Mouse (Mus musculus) urinary bladder, postnatal 14 days (tissue): Measurements from ENCODE around the gene 1190005I06Rik.

ENCODE experiments used
- DNase-seq: peaks from one replicate; pipeline ENCODE4 v3.0.0; 2021; ENCODE audit warnings: low spot score

Gene 1190005I06Rik

DNA sequence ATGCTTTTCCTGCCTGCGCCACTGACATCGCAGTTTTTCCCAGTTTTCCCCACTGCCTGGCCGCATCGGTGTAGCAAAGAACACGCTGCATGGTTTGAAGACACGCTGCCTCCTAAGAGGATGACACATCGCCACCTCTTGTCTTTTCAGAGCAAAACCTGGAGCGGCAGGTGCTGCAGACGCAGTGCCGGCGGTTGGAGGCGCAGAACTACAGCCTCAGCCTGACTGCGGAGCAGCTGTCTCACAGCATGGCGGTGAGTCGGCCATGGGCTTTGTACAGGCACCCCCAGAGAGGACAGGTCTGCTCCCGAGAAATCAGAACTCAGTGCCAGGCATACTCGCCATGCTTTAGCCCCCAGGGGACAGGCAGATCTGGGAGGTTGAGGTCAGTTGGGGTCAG is 69.6 kb downstream of the 1190005I06Rik start:
- DNase-seq, result no peak

DNA sequence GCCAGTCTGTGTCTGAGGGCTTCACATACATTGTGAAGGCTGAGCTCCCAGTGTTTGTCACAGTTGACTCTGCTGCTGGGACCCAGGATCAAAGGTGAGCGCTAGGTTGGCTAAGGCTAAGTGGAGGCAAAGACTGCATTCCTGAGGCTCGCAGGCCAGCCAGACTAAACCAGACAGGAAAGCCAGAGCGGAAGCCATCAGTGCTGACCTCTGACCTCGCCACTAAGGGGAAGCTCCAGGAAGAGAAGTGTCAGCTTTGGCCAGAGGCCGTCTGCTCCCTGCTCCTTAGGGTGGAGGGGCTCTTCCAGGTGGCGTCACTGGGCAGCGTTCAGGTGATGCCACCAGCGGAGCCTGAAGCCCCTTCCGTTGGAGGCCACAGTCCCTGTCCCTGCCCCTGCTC is 71.6 kb downstream of the 1190005I06Rik start:
- no peak for DNase-seq

- DNase-seq, result no peak
Measured at GRCm38 (mm10) chr8:120574941-120575340, 72.5 kb downstream of the 1190005I06Rik start.

- no peak for DNase-seq
Measured at GRCm38 (mm10) chr8:120573866-120574265, 73.6 kb downstream of the 1190005I06Rik start.

DNA sequence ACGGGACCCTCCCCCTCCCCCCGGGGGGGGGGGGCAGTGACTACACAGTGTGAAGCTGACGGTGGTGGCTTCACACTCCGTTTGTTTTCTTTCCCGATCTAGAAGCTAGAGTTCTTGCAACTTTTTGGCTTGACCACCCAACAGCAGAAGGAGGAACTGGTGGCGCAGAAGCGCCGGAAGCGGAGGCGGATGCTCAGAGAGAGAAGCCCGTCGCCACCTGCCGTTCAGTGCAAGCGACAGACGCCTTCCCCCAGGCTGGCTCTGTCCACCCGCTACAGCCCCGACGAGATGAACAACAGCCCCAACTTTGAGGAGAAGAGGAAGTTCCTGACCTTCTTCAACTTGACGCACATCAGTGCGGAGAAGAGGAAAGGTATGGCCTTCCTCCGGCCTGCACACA is 74.9 kb downstream of the 1190005I06Rik start:
- no peak for DNase-seq

DNA sequence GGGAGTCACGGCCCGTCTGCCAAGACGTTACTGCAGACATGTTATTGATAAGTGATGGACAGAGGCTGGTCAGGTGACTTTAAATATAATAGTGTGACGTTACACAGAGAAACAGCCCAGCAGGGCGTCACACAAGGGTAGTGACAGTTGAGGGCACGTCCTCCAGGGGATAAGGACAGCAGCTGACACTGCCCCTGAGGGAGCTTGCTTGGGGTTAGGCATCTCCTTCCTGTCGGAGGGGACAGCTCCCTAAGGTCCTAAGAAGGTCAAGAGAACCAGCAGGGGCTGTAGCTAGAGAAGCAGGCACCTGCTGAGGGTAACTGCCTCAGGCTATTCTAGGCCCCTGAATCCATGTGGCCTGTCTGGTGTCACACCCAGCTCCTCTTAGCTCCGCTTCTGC is 75.9 kb downstream of the 1190005I06Rik start:
- DNase-seq, result no peak

DNA sequence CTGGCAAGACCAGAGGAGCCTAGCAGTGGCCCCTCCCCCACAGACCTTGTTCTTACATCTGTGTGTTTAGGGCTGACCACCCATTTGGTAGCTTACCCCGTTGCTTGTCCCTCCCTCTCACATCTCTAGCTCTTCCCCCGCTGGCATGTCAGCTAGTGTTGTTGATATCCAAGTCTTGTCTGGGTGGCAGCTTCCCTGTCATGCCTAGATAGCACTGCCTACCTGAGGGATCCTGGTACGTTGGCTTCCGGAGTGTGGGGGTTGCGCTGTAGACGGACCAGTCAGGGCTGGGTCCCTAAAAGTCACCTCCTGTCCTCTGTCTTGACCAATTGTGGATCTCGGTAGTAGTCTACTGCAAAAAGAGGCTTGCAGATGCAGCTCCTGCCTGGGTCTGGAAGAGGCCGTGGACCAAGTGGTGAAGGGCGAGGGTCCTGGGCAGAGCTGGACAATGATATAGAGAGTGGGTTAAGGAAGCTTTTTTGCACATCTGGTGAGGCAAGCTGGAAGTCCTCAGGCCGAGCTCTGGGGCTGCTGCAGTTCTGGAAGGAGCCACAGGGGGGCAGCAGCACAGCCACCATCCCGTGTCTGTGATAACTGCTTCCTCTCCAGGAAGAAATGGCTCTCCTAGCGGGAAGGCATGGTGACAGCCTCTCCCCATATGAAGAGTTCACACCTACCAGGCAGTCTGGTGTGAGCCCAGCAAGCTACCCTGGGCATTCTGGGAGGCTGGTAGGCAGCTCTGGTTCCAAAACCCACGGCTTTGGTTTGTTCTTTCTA is 77.3 kb downstream of the 1190005I06Rik start:
- DNase-seq, result peak; percentile 75

DNA sequence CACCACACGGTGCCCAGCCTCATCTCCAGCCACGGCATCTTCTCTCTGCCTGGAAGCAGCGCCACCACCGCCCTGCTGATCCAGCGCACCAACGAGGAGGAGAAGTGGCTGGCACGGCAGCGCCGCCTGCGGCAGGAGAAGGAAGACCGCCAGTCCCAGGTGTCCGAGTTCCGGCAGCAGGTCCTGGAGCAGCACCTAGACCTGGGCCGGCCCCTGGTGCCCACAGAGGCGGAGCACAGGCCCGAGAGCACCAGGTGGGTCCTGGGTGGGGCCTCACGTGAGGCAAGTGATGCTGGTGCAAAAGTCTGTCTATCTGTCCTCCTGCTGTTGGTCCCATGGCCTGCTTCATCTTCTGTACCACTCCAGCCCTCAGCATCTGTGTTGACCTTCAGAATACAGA is 78.3 kb downstream of the 1190005I06Rik start:
- no peak for DNase-seq

GRCm38 (mm10) chr8:120568164-120568798 is 79.2 kb downstream of the 1190005I06Rik start:
- DNase-seq, result no peak

DNA sequence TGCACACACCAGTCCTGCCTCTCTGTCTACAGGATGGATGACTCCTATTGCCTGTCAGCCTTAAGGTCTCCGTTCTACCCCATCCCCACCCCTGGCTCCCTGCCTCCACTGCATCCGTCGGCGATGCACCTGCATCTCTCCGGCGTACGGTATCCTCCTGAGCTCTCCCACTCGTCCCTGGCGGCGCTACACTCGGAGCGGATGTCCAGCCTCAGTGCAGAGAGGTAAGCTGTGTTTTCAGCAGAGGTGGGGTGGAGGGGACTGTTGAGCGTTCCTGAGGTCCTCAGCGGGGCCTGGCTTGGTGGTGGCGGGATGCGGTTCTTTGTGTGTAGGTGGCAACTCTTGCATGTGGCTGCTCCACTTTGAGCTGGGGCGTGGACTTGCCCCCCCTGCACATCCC is 79.7 kb downstream of the 1190005I06Rik start:
- DNase-seq, result no peak

GRCm38 (mm10) chr8:120566681-120567080 is 80.8 kb downstream of the 1190005I06Rik start:
- DNase-seq, result no peak

- no peak for DNase-seq
Measured at GRCm38 (mm10) chr8:120565151-120565711, 82.2 kb downstream of the 1190005I06Rik start.

DNA sequence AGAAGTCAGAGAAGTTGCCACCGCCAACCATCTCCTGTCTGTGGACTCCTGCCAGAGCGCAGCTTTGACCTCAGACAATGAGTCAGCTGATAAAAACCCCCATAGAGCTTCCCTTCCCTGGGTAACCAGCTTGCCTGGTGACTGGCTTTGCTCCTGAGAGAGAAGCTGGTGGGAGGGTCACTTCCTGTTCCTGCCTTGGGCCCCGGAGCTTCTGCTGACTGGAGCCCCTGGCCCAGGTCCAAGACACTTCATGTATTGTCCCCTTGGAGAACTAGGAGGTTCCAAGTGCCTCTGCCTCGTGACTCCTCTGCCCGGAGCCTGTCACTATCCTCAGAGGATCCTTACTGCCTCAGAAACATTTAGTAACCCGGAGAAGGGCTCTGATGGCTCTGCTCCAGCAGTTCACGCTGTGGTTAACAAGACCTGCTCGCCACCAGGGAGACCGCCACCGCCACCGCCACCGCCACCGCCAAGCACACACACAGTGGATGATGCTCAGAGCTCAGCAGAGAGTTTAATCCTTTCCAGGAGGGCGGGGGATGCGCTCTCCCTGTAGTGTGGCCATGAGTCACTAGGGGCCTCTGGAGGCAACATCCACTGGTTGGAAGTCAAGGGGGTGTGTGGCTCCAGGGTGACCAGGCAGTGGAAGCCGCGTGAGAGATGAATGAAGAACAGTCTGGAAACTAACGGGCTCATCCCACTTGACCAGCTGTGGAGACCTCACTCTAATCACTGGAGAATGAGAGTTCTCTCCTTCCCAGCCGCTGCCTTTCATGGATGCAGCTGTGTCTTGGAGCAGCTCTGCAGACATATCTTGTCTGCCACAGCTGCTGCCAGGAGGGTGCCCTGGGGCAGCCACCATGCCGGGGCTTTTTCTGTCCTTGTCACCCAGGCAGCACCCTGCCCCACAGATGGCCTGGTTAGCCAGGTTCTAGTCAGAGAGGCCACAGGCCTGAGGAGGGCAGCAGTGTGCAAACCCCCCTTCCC is 83.3 kb downstream of the 1190005I06Rik start:
- peak; percentile 85 for DNase-seq

GRCm38 (mm10) chr8:120563348-120563724 is 84.1 kb downstream of the 1190005I06Rik start:
- DNase-seq, result no peak

- DNase-seq, result no peak
Measured at GRCm38 (mm10) chr8:120562680-120563347, 84.6 kb downstream of the 1190005I06Rik start.

- no peak for DNase-seq
Measured at GRCm38 (mm10) chr8:120561539-120562435, 85.6 kb downstream of the 1190005I06Rik start.

GRCm38 (mm10) chr8:120560535-120560934 is 86.9 kb downstream of the 1190005I06Rik start:
- no peak for DNase-seq

- no peak for DNase-seq
Measured at GRCm38 (mm10) chr8:120559654-120560053, 87.8 kb downstream of the 1190005I06Rik start.
